Mouse (Mus musculus) stomach, postnatal 0 days (tissue): ENCODE measurements around the gene Limd2. TPM values are rescaled to one million over a fixed set of nuclear protein-coding genes. Genes with fewer than 3 reads are reported as not detected.

Experiments
- ATAC-seq: fragments of 200-750 bp; cut with Nextera tagmentation; 2 replicates; pipeline ENCODE4 v1.8.0; 2017; ENCODE audit not compliant: low FRiP score, low TSS enrichment
- DNase-seq: peaks from one replicate; pipeline ENCODE4 v3.0.0-alpha.2; 2016; ENCODE audit warnings: low spot score
- H3K27ac ChIP-seq: fragments of 300-500 bp; sonication (generic); replicated peaks from 2 replicates; pipeline ENCODE4 v1.5.1; 2014; ENCODE audit warnings: mild to moderate bottlenecking, control low read depth
- H3K27me3 ChIP-seq: fragments of 300-500 bp; sonication (generic); 2 replicates; pipeline ENCODE4 v1.6.1; 2014; ENCODE audit warnings: low read length; ENCODE audit not compliant: control insufficient read depth, insufficient read depth
- H3K36me3 ChIP-seq: fragments of 300-500 bp; sonication (generic); 2 replicates; pipeline ENCODE4 v1.6.1; 2014; ENCODE audit warnings: low read length, mixed read lengths; ENCODE audit not compliant: control insufficient read depth, insufficient read depth
- H3K4me1 ChIP-seq: fragments of 300-500 bp; sonication (generic); replicated peaks from 2 replicates; pipeline ENCODE4 v1.6.1; 2014; ENCODE audit warnings: antibody characterized with exemption; ENCODE audit not compliant: control insufficient read depth, insufficient read depth
- H3K4me2 ChIP-seq: fragments of 300-500 bp; sonication (generic); replicated peaks from 2 replicates; pipeline ENCODE4 v1.6.1; 2014; ENCODE audit warnings: low read depth, mild to moderate bottlenecking, control low read depth, moderate library complexity
- H3K4me3 ChIP-seq: fragments of 300-500 bp; sonication (generic); 2 replicates; pipeline ENCODE4 v1.5.1; 2014; ENCODE audit warnings: low read depth, low read length, control low read depth
- H3K9ac ChIP-seq: fragments of 300-500 bp; sonication (generic); 2 replicates; pipeline ENCODE4 v1.6.1; 2014; ENCODE audit warnings: mild to moderate bottlenecking, low read length, control low read depth, mixed read lengths
- H3K9me3 ChIP-seq: fragments of 300-500 bp; sonication (generic); 2 replicates; pipeline ENCODE4 v1.6.1; 2016; ENCODE audit warnings: low read length; ENCODE audit not compliant: control insufficient read depth
- CTCF ChIP-seq: IDR thresholded peaks from 2 replicates; pipeline ENCODE4 v1.5.1; 2016; ENCODE audit warnings: antibody characterized with exemption, low read depth, mild to moderate bottlenecking, moderate library complexity
- EP300 ChIP-seq: optimal IDR thresholded peaks from 2 replicates; pipeline ENCODE3; 2016; ENCODE audit warnings: antibody characterized with exemption
- polyA plus RNA-seq: library from polyadenylated mRNA; unstranded; fragments of >200 nt; fragmentation: Nextera tagmentation; extraction: Ambion mirVana; gene quantifications from 2 replicates; pipeline ENCODE4 v1.2.1, GENCODE M21; 2015

Gene Limd2
- polyA plus RNA-seq, 1 experiment from 2014 or later, result 45.3 TPM

GRCm38 (mm10) chr11:106111688-106112087 is 49.0 kb downstream of the Limd2 start:
- Histone ChIP-seq H3K27me3 (no peaks in the 10 kb centered on the region), H3K36me3 (peaks cover 7% of the 10 kb centered on the region; the same call in 1 of the 2 replicates), H3K4me2 (no peak overlapping the region), H3K9ac (no peak overlapping the region), H3K9me3 (no peaks in the 10 kb centered on the region), H3K27ac (no peak overlapping the region), H3K4me1 (no peaks in the 10 kb centered on the region), H3K4me3 (no peak overlapping the region)
- DNase-seq (no peak), ATAC-seq (no peak)
- TF ChIP-seq EP300 (no peak), CTCF (no peak)

Other genes with a start within 250 kb of the Limd2 start
- 56.1 and 58.3 TPM in 2 replicates for gene Cyb561, start 207.5 kb downstream of the Limd2 start, polyA plus RNA-seq
- 2.1 and 2.4 TPM in 2 replicates for gene Ace, start 192.9 kb downstream of the Limd2 start, polyA plus RNA-seq
- not detected in 2 replicates for gene Ace3, start 166.2 kb downstream of the Limd2 start, polyA plus RNA-seq
- gene Kcnh6, start 152.7 kb downstream of the Limd2 start, polyA plus RNA-seq, result 0.54 and 0.55 TPM in 2 replicates
- gene Dcaf7, start 124.0 kb downstream of the Limd2 start, polyA plus RNA-seq, result 25.9 and 28.1 TPM in 2 replicates
- 7.6 and 8.1 TPM in 2 replicates for gene Taco1, start 94.8 kb downstream of the Limd2 start, polyA plus RNA-seq
- gene Map3k3, start 76.2 kb downstream of the Limd2 start, polyA plus RNA-seq, result 8.7 and 10.2 TPM in 2 replicates
- not detected in 2 replicates for gene Gm10840, start within 50 bp of the Limd2 start, polyA plus RNA-seq
- gene Strada, start 41.3 kb upstream of the Limd2 start, polyA plus RNA-seq, result 9.9 and 11.8 TPM in 2 replicates
- 51.4 and 52.5 TPM in 2 replicates for gene Ccdc47, start 55.5 kb upstream of the Limd2 start, polyA plus RNA-seq
- 27.2 TPM in 2 replicates for gene Ddx42, start 56.1 kb upstream of the Limd2 start, polyA plus RNA-seq
- gene Ftsj3, start 95.2 kb upstream of the Limd2 start, polyA plus RNA-seq, result 24.4 and 24.5 TPM in 2 replicates
- 202 and 206 TPM in 2 replicates for gene Psmc5, start 95.3 kb upstream of the Limd2 start, polyA plus RNA-seq
- 43.5 and 47.6 TPM in 2 replicates for gene Smarcd2, start 112.1 kb upstream of the Limd2 start, polyA plus RNA-seq
- 0.07 and 0.10 TPM in 2 replicates for gene Tcam1, start 115.8 kb upstream of the Limd2 start, polyA plus RNA-seq
- gene Gh, start 141.0 kb upstream of the Limd2 start, polyA plus RNA-seq, result not detected in 2 replicates
- 1.9 TPM in 2 replicates for gene Cd79b, start 153.9 kb upstream of the Limd2 start, polyA plus RNA-seq
- gene Scn4a, start 192.4 kb upstream of the Limd2 start, polyA plus RNA-seq, result 0.02 and 0.12 TPM in 2 replicates
- gene Prr29, start 204.6 kb upstream of the Limd2 start, polyA plus RNA-seq, result 0.23 and 0.41 TPM in 2 replicates
- 12.7 and 13.2 TPM in 2 replicates for gene Icam2, start 227.2 kb upstream of the Limd2 start, polyA plus RNA-seq